Mouse (Mus musculus) heart, embryonic 16.5 days (tissue): ENCODE results near the gene Gm37240. TPM values are rescaled to one million over a fixed set of nuclear protein-coding genes. Genes with fewer than 3 reads are reported as not detected.

Experiments
- ATAC-seq: fragments of 200-750 bp; cut with Nextera tagmentation; replicated peaks from 2 replicates; pipeline ENCODE4 v1.8.0; 2017; ENCODE audit warnings: moderate number of reproducible peaks; ENCODE audit not compliant: insufficient read depth, low FRiP score; ENCODE audit errors: extremely low read depth
- H3K27ac ChIP-seq: fragments of 300-500 bp; sonication (generic); 2 replicates; pipeline ENCODE4 v1.5.1; 2014; ENCODE audit warnings: mild to moderate bottlenecking, low read length, control low read depth, moderate library complexity
- H3K27me3 ChIP-seq: fragments of 300-500 bp; sonication (generic); 2 replicates; pipeline ENCODE4 v1.6.1; 2014; ENCODE audit warnings: low read length, mixed read lengths; ENCODE audit not compliant: control insufficient read depth, insufficient read depth
- H3K36me3 ChIP-seq: fragments of 300-500 bp; sonication (generic); 2 replicates; pipeline ENCODE4 v1.6.1; 2014; ENCODE audit not compliant: control insufficient read depth, insufficient read depth
- H3K4me1 ChIP-seq: fragments of 300-500 bp; sonication (generic); 2 replicates; pipeline ENCODE4 v1.6.1; 2014; ENCODE audit warnings: low read length, mixed read lengths; ENCODE audit not compliant: control insufficient read depth, insufficient read depth
- H3K4me2 ChIP-seq: fragments of 300-500 bp; sonication (generic); 2 replicates; pipeline ENCODE4 v1.6.1; 2014; ENCODE audit warnings: low read depth, mild to moderate bottlenecking, control low read depth, low read length
- H3K4me3 ChIP-seq: fragments of 300-500 bp; sonication (generic); 2 replicates; pipeline ENCODE4 v1.5.1; 2014; ENCODE audit warnings: mild to moderate bottlenecking, control low read depth, low read length
- H3K9ac ChIP-seq: fragments of 300-500 bp; sonication (generic); 2 replicates; pipeline ENCODE4 v1.6.1; 2014; ENCODE audit warnings: low read length, control low read depth
- H3K9me3 ChIP-seq: fragments of 300-500 bp; sonication (generic); replicated peaks from 2 replicates; pipeline ENCODE4 v1.6.1; 2016; ENCODE audit warnings: low read length; ENCODE audit not compliant: control insufficient read depth
- WGBS: fragments of 180-500 bp; shearing (Covaris S2); extraction: QIAGEN DNeasy Blood & Tissue Kit; methylation state at CpG from one replicate; pipeline ENCODE4 v1.1.7; 2014; 5-methylcytosine and 5-hydroxymethylcytosine counted together
- polyA plus RNA-seq: library from polyadenylated mRNA; unstranded; fragments of >200 nt; fragmentation: Nextera tagmentation; extraction: Ambion mirVana; gene quantifications from 2 replicates; pipeline ENCODE4 v1.2.1, GENCODE M21; 2015

The Gm37240 gene
- polyA plus RNA-seq, 1 experiment from 2014 or later = 18.4 TPM

- Histone ChIP-seq H3K4me3 (no peak overlapping the region), H3K36me3 (no peaks in the 10 kb centered on the region), H3K4me2 (no peak overlapping the region), H3K9ac (no peak overlapping the region), H3K9me3 (no peaks in the 10 kb centered on the region), H3K27me3 (no peaks in the 10 kb centered on the region), H3K4me1 (0 out of 2 replicates have a peak, but pooled peaks cover 2% of the 10 kb centered on the region), H3K27ac (no peak overlapping the region)
- 81% methylated on average over 5 of the region's 5 CpGs for WGBS
- ATAC-seq = no peak
Observed at GRCm38 (mm10) chr3:84890983-84891382, 996.3 kb downstream of the Gm37240 start.

- ATAC-seq = no peak
- Histone ChIP-seq H3K27me3 (no peaks in the 10 kb centered on the region), H3K9me3 (no peaks in the 10 kb centered on the region), H3K36me3 (no peaks in the 10 kb centered on the region), H3K4me1 (0 out of 2 replicates have a peak, but pooled peaks cover 2% of the 10 kb centered on the region), H3K27ac (no peak overlapping the region), H3K4me2 (no peak overlapping the region), H3K9ac (no peak overlapping the region), H3K4me3 (no peak overlapping the region)
- 35% methylated on average over 1 of the region's 1 CpGs for WGBS
Observed at GRCm38 (mm10) chr3:84889648-84890047, 997.7 kb downstream of the Gm37240 start.

GRCm38 (mm10) chr3:84883817-84884483 is 1003.4 kb downstream of the Gm37240 start:
- ATAC-seq = peak; percentile 94
- no peak overlapping the region; the same call in 1 of the 2 replicates for H3K27ac ChIP-seq
- no peak overlapping the region for H3K9ac ChIP-seq

DNA sequence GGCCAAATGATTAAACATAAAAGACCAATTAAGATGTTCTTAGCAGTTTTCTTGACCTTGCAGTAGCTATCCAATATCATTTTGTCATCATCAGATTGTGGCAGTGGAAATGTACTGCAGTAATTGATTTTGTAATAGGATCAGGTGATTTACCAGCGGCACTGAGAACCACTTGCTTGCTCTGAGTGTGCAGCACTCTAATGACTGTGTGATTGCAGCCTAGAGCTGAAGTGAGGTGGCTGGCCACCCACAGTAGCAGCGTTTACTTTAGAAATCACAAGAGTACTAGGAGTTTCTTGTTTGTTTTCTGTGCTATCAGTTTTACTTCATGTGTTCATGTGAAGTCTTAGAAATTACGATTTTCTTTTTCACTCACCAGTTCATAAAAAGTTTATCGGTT is 1011.1 kb downstream of the Gm37240 start:
- no peak for ATAC-seq
- H3K9ac ChIP-seq = no peak overlapping the region
- no peak overlapping the region for H3K4me3 ChIP-seq
- H3K36me3 ChIP-seq = no peaks in the 10 kb centered on the region
- H3K4me1 ChIP-seq = no peaks in the 10 kb centered on the region
- 75% methylated on average over 4 of the region's 4 CpGs for WGBS
- H3K9me3 ChIP-seq = no peaks in the 10 kb centered on the region
- H3K27me3 ChIP-seq = no peaks in the 10 kb centered on the region
- no peak overlapping the region for H3K27ac ChIP-seq
- no peak overlapping the region for H3K4me2 ChIP-seq

More at GRCm38 (mm10) chr3:84883817-84884483, 1003.4 kb downstream of the Gm37240 start:
- peaks cover 12% of the 10 kb centered on the region for H3K4me1 ChIP-seq
- H3K27me3 ChIP-seq = no peaks in the 10 kb centered on the region
- WGBS = 23% methylated on average over 11 of the region's 11 CpGs
- no peaks in the 10 kb centered on the region for H3K9me3 ChIP-seq
- H3K4me2 ChIP-seq = peak overlapping the region; percentile 31
- no peak overlapping the region for H3K4me3 ChIP-seq
- no peaks in the 10 kb centered on the region for H3K36me3 ChIP-seq

- no peaks in the 10 kb centered on the region for H3K4me1 ChIP-seq
- H3K27me3 ChIP-seq = no peaks in the 10 kb centered on the region
- H3K9ac ChIP-seq = no peak overlapping the region; the same call in 1 of the 2 replicates
- no peak overlapping the region for H3K4me3 ChIP-seq
- no peak overlapping the region for H3K27ac ChIP-seq
- no peak overlapping the region for H3K4me2 ChIP-seq
- 68% methylated on average over 9 of the region's 9 CpGs for WGBS
- ATAC-seq = no peak
- H3K36me3 ChIP-seq = no peaks in the 10 kb centered on the region
- no peaks in the 10 kb centered on the region for H3K9me3 ChIP-seq
Observed at GRCm38 (mm10) chr3:84875306-84875705, 1012.0 kb downstream of the Gm37240 start.

GRCm38 (mm10) chr3:84870126-84870525 is 1017.2 kb downstream of the Gm37240 start:
- Histone ChIP-seq H3K9ac (no peak overlapping the region), H3K4me1 (peaks cover 11% of the 10 kb centered on the region), H3K27me3 (no peaks in the 10 kb centered on the region), H3K4me2 (no peak overlapping the region), H3K27ac (no peak overlapping the region), H3K36me3 (no peaks in the 10 kb centered on the region), H3K4me3 (no peak overlapping the region), H3K9me3 (no peaks in the 10 kb centered on the region)
- no peak for ATAC-seq

DNA sequence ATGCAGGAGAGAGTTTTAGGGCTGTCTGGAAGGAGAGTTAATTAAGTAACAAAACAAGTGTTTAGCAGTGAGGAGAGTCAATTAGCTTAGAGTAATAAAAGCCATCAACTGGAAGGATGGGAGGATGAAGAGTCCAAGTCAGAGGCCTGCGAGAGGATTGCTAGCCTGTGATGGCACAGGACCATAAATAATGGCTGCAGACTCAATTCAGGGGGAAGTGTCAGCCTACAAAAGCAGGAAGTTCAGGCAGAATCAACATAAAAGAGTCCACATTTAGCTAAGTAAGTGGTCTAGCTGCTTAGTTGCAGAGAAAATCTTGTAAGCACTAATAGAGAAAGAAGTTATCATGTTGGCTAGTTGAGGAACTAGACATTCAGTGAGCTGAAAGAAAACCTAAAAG is 1019.3 kb downstream of the Gm37240 start:
- no peak overlapping the region for H3K4me2 ChIP-seq
- H3K36me3 ChIP-seq = peaks cover 5% of the 10 kb centered on the region
- no peak overlapping the region for H3K9ac ChIP-seq
- H3K4me3 ChIP-seq = no peak overlapping the region
- peaks cover 11% of the 10 kb centered on the region for H3K4me1 ChIP-seq
- no peak overlapping the region for H3K27ac ChIP-seq
- no peak for ATAC-seq
- no peaks in the 10 kb centered on the region for H3K9me3 ChIP-seq
- H3K27me3 ChIP-seq = no peaks in the 10 kb centered on the region
- WGBS = 44% methylated on average over 1 of the region's 1 CpGs

DNA sequence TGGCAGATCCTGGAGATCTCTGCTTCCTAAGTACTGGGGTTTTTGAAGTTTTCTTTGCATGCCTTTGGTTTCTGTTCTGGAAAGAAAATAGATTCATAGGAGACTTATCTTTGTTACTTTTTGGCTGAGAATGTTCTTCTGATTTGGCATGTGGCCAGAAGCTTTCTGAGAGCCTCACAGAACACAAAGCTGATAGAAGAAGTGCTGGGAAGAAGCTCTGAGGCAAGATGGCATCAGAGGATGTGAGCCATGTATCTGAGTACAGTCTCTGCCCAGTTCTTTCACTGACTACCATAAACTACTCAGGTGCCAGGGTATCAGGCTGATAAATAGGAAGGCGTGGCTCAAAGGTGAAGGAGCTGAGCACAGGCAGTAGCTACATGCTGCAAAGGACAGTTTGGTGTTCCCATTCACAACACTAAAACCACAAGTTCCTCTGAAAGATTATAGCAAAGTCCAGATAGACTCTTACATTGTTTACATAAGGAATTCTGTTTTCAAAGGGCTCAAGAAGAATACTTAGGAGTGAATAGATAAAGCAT is 1019.8 kb downstream of the Gm37240 start:
- Histone ChIP-seq H3K4me2 (no peak overlapping the region), H3K9me3 (no peaks in the 10 kb centered on the region), H3K4me3 (no peak overlapping the region), H3K27ac (no peak overlapping the region), H3K9ac (no peak overlapping the region), H3K4me1 (peaks cover 11% of the 10 kb centered on the region), H3K36me3 (peaks cover 5% of the 10 kb centered on the region), H3K27me3 (no peaks in the 10 kb centered on the region)
- WGBS = 67% methylated on average over 1 of the region's 1 CpGs
- no peak for ATAC-seq

DNA sequence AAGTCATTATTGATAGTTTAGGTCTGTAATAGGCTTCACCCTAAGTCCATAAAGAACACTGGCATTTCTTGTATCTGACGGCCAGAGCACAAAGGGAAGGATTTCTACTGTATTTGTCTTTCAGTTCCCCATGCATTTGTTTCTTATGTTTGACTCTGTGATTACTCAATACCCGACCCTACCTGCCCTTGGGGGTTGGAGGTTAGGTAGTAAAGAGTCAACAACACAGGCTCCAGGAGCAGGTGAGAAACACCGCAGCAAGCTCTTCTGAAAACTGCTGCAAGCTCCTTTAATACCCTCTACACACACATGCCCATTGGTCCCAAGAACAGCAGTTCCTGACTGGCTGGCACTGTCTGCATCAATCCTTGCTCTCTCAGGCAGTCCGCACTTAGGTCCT is 1020.5 kb downstream of the Gm37240 start:
- H3K4me2 ChIP-seq = no peak overlapping the region
- no peak for ATAC-seq
- no peaks in the 10 kb centered on the region for H3K9me3 ChIP-seq
- H3K4me1 ChIP-seq = peaks cover 11% of the 10 kb centered on the region
- no peak overlapping the region for H3K27ac ChIP-seq
- peaks cover 5% of the 10 kb centered on the region for H3K36me3 ChIP-seq
- no peaks in the 10 kb centered on the region for H3K27me3 ChIP-seq
- H3K4me3 ChIP-seq = no peak overlapping the region
- no peak overlapping the region for H3K9ac ChIP-seq
- 81% methylated on average over 4 of the region's 4 CpGs for WGBS
